Mouse (Mus musculus) B cell, adult 2 months (primary cell): ENCODE measurements around the gene Hs2st1.
A peak's percentile ranks its signal among the peaks of the same experiment; 100 is the strongest.

Experiments used
- DNase-seq, 2 experiments: peaks; one replicate each; pipeline ENCODE4 v3.0.0; 2022

The Hs2st1 gene

GRCm38 (mm10) chr3:144584789-144585553 lies 15.0 kb upstream of the Hs2st1 start:
- peak; percentile 21 to 25 for DNase-seq

GRCm38 (mm10) chr3:144583789-144584188 lies 13.8 kb upstream of the Hs2st1 start:
- no peak for DNase-seq

- no peak for DNase-seq
Observed at GRCm38 (mm10) chr3:144582306-144582705, 12.3 kb upstream of the Hs2st1 start.

GRCm38 (mm10) chr3:144581842-144582241 lies 11.9 kb upstream of the Hs2st1 start:
- DNase-seq = no peak

- no peak for DNase-seq
Observed at GRCm38 (mm10) chr3:144580281-144580680, 10.3 kb upstream of the Hs2st1 start.

- no peak for DNase-seq
Observed at GRCm38 (mm10) chr3:144579796-144580195, 9.8 kb upstream of the Hs2st1 start.

- no peak for DNase-seq
Observed at GRCm38 (mm10) chr3:144578921-144579320, 8.9 kb upstream of the Hs2st1 start.

GRCm38 (mm10) chr3:144577366-144578340 lies 7.7 kb upstream of the Hs2st1 start:
- no peak for DNase-seq

- DNase-seq = no peak
Observed at GRCm38 (mm10) chr3:144574256-144574655, 4.3 kb upstream of the Hs2st1 start.

GRCm38 (mm10) chr3:144570816-144571487 lies 971 bp upstream of the Hs2st1 start:
- no peak for DNase-seq

- peak in 1 of 2 experiments; percentile 47 for DNase-seq
Observed at GRCm38 (mm10) chr3:144569401-144569971, 495 bp downstream of the Hs2st1 start.

GRCm38 (mm10) chr3:144568861-144569361 lies 1.1 kb downstream of the Hs2st1 start:
- peak; percentile 22 for DNase-seq

- no peak for DNase-seq
Observed at GRCm38 (mm10) chr3:144565212-144565611, 4.8 kb downstream of the Hs2st1 start.

GRCm38 (mm10) chr3:144563916-144564315 lies 6.1 kb downstream of the Hs2st1 start:
- no peak for DNase-seq

- DNase-seq = peak; percentile 41 to 43
Observed at GRCm38 (mm10) chr3:144561511-144562250, 8.3 kb downstream of the Hs2st1 start.

GRCm38 (mm10) chr3:144558274-144558673 lies 11.7 kb downstream of the Hs2st1 start:
- no peak for DNase-seq

GRCm38 (mm10) chr3:144556625-144557324 lies 13.2 kb downstream of the Hs2st1 start:
- DNase-seq = no peak

- no peak for DNase-seq
Observed at GRCm38 (mm10) chr3:144555144-144555543, 14.8 kb downstream of the Hs2st1 start.

- no peak for DNase-seq
Observed at GRCm38 (mm10) chr3:144554503-144554902, 15.5 kb downstream of the Hs2st1 start.

GRCm38 (mm10) chr3:144553942-144554341 lies 16.0 kb downstream of the Hs2st1 start:
- no peak for DNase-seq

GRCm38 (mm10) chr3:144551416-144551815 lies 18.6 kb downstream of the Hs2st1 start:
- DNase-seq = no peak
